Mouse (Mus musculus) heart, postnatal 14 days (tissue): ENCODE results near the gene Ano3. TPM values are rescaled to one million over a fixed set of nuclear protein-coding genes. Genes with fewer than 3 reads are reported as not detected.

ENCODE experiments used
- DNase-seq, 2 experiments: peaks; one replicate each; pipeline ENCODE4 v3.0.0; 2021 to 2022
- intact Hi-C: fragments of 180-260 bp; cut with DNase I; formaldehyde crosslinking; loops from one replicate; pipeline ENCODE4 v1.15.1; 2025
- total RNA-seq, 2 experiments: library from RNA; stranded (reverse); gene quantifications; 2 replicates each; pipeline ENCODE4 v1.2.3; 2021

Ano3 gene
- total RNA-seq, 2 experiments from 2014 or later = 0.22 TPM

GRCm38 (mm10) chr2:110644358-110644757 is 306.4 kb downstream of the Ano3 start:
- intact Hi-C loops = no loop called here
- DNase-seq = no peak

Other genes with a start within 250 kb of the Ano3 start
- not detected for gene Muc15, start 229.6 kb downstream of the Ano3 start, total RNA-seq
- gene Gm13941, start 155.1 kb upstream of the Ano3 start, total RNA-seq = not detected
- not detected for gene Gm15130, start 202.0 kb upstream of the Ano3 start, total RNA-seq